Mouse (Mus musculus) MEL (cell line): ENCODE results near the gene Fbxl7. TPM values are rescaled to one million over a fixed set of nuclear protein-coding genes. Genes with fewer than 3 reads are reported as not detected.

Source experiments
- DNase-seq: peaks from one replicate; pipeline ENCODE4 v3.0.0; 2011; ENCODE audit warnings: low read depth, low spot score
- H3K27ac ChIP-seq: 2 replicates; pipeline ENCODE4 v1.5.1; 2012; ENCODE audit warnings: low read depth, mild to moderate bottlenecking, control low read depth, low read length, moderate library complexity; ENCODE audit not compliant: control insufficient read depth
- H3K27me3 ChIP-seq, 2 experiments: fragments of 150-350 bp in 1 of 2; sonication (generic) in 1 of 2; 2 replicates each; pipeline ENCODE4 v1.6.1; 2012; ENCODE audit warnings: low read length in 2 of 2, mild to moderate bottlenecking in 2 of 2, improper control_type of control experiment in 1 of 2, moderate library complexity in 1 of 2; ENCODE audit not compliant: insufficient read depth in 2 of 2, control insufficient read depth in 1 of 2
- H3K36me3 ChIP-seq, 2 experiments: 2 replicates each; pipeline ENCODE4 v1.6.1; 2012 to 2014; ENCODE audit warnings: low read length in 2 of 2, improper control_type of control experiment in 1 of 2, inconsistent platforms in 1 of 2, mild to moderate bottlenecking in 1 of 2; ENCODE audit not compliant: insufficient read depth in 2 of 2, control insufficient read depth in 1 of 2
- H3K4me1 ChIP-seq, 2 experiments: fragments of 150-350 bp in 1 of 2; sonication (generic) in 1 of 2; 2 replicates each; pipeline ENCODE4 v1.6.1; 2012; ENCODE audit warnings: low read length in 2 of 2, improper control_type of control experiment in 1 of 2, mild to moderate bottlenecking in 1 of 2; ENCODE audit not compliant: insufficient read depth in 2 of 2, control insufficient read depth in 1 of 2
- H3K4me3 ChIP-seq, 2 experiments: fragments of 150-350 bp in 1 of 2; sonication (generic) in 1 of 2; 2 replicates each; pipeline ENCODE4 v1.5.1; 2012; ENCODE audit warnings: low read depth in 2 of 2, low read length in 2 of 2, mild to moderate bottlenecking in 2 of 2, moderate library complexity in 2 of 2, control low read depth in 1 of 2, improper control_type of control experiment in 1 of 2; ENCODE audit not compliant: control insufficient read depth in 1 of 2, insufficient read depth in 1 of 2
- H3K79me2 ChIP-seq: 2 replicates; pipeline ENCODE4 v1.6.1; 2012; ENCODE audit warnings: mild to moderate bottlenecking, low read length, moderate library complexity; ENCODE audit not compliant: control insufficient read depth, poor library complexity, insufficient read depth
- H3K9ac ChIP-seq: 2 replicates; pipeline ENCODE4 v1.6.1; 2012; ENCODE audit warnings: low read depth, mild to moderate bottlenecking, control low read depth, low read length, moderate library complexity; ENCODE audit not compliant: control insufficient read depth, poor library complexity, severe bottlenecking
- H3K9me3 ChIP-seq: fragments of 150-350 bp; sonication (generic); replicated peaks from 2 replicates; pipeline ENCODE4 v1.6.1; 2012; ENCODE audit warnings: mild to moderate bottlenecking, low read length, improper control_type of control experiment, moderate library complexity; ENCODE audit not compliant: insufficient read depth
- BHLHE40 ChIP-seq: IDR thresholded peaks from 2 replicates; pipeline ENCODE4 v1.6.1; 2012; ENCODE audit warnings: low read depth, mild to moderate bottlenecking, inconsistent platforms, low read length, improper control_type of control experiment, borderline replicate concordance
- CHD2 ChIP-seq: IDR thresholded peaks from 2 replicates; pipeline ENCODE4 v1.6.1; 2011; ENCODE audit warnings: low read length, improper control_type of control experiment
- GATA1 ChIP-seq: IDR thresholded peaks from 2 replicates; pipeline ENCODE4 v1.6.1; 2011; ENCODE audit warnings: low read depth, low read length, improper control_type of control experiment
- JUND ChIP-seq: IDR thresholded peaks from 2 replicates; pipeline ENCODE4 v1.6.1; 2011; ENCODE audit warnings: low read depth, mild to moderate bottlenecking, improper control_type of control experiment, low read length
- MAFK ChIP-seq: IDR thresholded peaks from 2 replicates; pipeline ENCODE4 v1.6.1; 2011; ENCODE audit warnings: low read depth, mild to moderate bottlenecking, low read length, improper control_type of control experiment, borderline replicate concordance
- MAZ ChIP-seq: IDR thresholded peaks from 2 replicates; pipeline ENCODE4 v1.6.1; 2012; ENCODE audit warnings: low read depth, mild to moderate bottlenecking, inconsistent platforms, low read length, improper control_type of control experiment
- MXI1 ChIP-seq: IDR thresholded peaks from 2 replicates; pipeline ENCODE4 v1.6.1; 2011; ENCODE audit warnings: mild to moderate bottlenecking, low read depth, low read length, improper control_type of control experiment
- NRF1 ChIP-seq: IDR thresholded peaks from 2 replicates; pipeline ENCODE4 v1.6.1; 2014; ENCODE audit warnings: low read depth, mild to moderate bottlenecking, inconsistent platforms, low read length, improper control_type of control experiment, moderate library complexity; ENCODE audit not compliant: poor library complexity, insufficient read depth, severe bottlenecking
- POLR2AphosphoS5 ChIP-seq: IDR thresholded peaks from 2 replicates; pipeline ENCODE4 v1.6.1; 2012; ENCODE audit warnings: low read depth, borderline replicate concordance, mild to moderate bottlenecking, inconsistent platforms, low read length, moderate library complexity, mixed read lengths
- SMC3 ChIP-seq: IDR thresholded peaks from 2 replicates; pipeline ENCODE4 v1.6.1; 2011; ENCODE audit warnings: low read depth, low read length, improper control_type of control experiment
- TBP ChIP-seq: IDR thresholded peaks from 2 replicates; pipeline ENCODE4 v1.8.0; 2011; ENCODE audit warnings: low read depth, low read length, improper control_type of control experiment
- TCF12 ChIP-seq: IDR thresholded peaks from 2 replicates; pipeline ENCODE4 v1.6.1; 2014; ENCODE audit warnings: low read depth, mild to moderate bottlenecking, inconsistent platforms, low read length, improper control_type of control experiment, moderate library complexity
- UBTF ChIP-seq: IDR thresholded peaks from 2 replicates; pipeline ENCODE4 v1.6.1; 2012; ENCODE audit warnings: low read depth, mild to moderate bottlenecking, inconsistent platforms, low read length, improper control_type of control experiment, moderate library complexity, borderline replicate concordance; ENCODE audit not compliant: insufficient read depth
- USF1 ChIP-seq: IDR thresholded peaks from 2 replicates; pipeline ENCODE4 v1.6.1; 2014; ENCODE audit warnings: low read depth, mild to moderate bottlenecking, inconsistent platforms, low read length, improper control_type of control experiment, moderate library complexity
- ZC3H11A ChIP-seq: IDR thresholded peaks from 2 replicates; pipeline ENCODE4 v1.6.1; 2012; ENCODE audit warnings: low read depth, mild to moderate bottlenecking, inconsistent platforms, low read length, improper control_type of control experiment
- ZKSCAN1 ChIP-seq: IDR thresholded peaks from 2 replicates; pipeline ENCODE4 v1.6.1; 2012; ENCODE audit warnings: low read depth, mild to moderate bottlenecking, inconsistent platforms, low read length, improper control_type of control experiment, moderate library complexity
- ZNF384 ChIP-seq: IDR thresholded peaks from 2 replicates; pipeline ENCODE4 v1.6.1; 2012; ENCODE audit warnings: low read depth, mild to moderate bottlenecking, inconsistent platforms, low read length, improper control_type of control experiment
- polyA plus RNA-seq, 2 experiments: library from polyadenylated mRNA; stranded (reverse) in 1 of 2; unstranded in 1 of 2; fragments of >175 nt in 1 of 2; fragments of >200 nt in 1 of 2; gene quantifications; 2 replicates each; pipeline versions ENCODE4 v1.2.1 to v1.2.4; 2012; ENCODE audit warnings: low replicate concordance in 2 of 2, low read depth in 1 of 2; ENCODE audit not compliant: insufficient read length in 2 of 2, insufficient read depth in 1 of 2, missing spikeins in 1 of 2
- total RNA-seq: library from RNA; depleted of rRNA; stranded (reverse); fragments of 300-350 nt; gene quantifications from 2 replicates; pipeline ENCODE4 v1.2.3, GENCODE M21; 2012

The Fbxl7 gene
- total and polyA plus RNA-seq, 3 experiments = not detected

DNA sequence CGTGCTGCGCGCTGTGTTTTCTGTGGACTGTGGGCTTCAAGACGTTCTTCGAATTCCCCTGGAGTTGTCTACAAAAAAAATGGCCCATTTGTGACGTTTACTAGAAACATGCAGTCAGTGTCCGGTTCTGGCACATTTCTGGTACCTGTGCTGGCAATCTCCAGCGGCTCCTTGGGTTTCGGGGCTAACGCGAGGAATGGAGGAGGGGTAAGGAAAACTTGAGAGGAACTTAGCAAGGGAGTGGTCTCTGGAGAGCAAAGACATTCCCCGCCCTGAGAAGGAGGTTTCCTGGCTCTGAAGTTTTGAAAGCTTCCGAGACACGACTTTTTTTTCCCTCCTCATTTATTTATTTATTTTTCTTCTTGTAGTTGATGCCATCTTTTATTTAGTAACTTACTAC, 381 bp upstream of the Fbxl7 start:
- DNase-seq = no peak
- Histone ChIP-seq H3K4me1 (no peaks in the 10 kb centered on the region), H3K36me3 (no peaks in the 10 kb centered on the region), H3K9me3 (no peaks in the 10 kb centered on the region), H3K79me2 (no peaks in the 10 kb centered on the region), H3K9ac (no peak overlapping the region), H3K4me3 (no peak overlapping the region), H3K27ac (no peak overlapping the region), H3K27me3 (no peaks in the 10 kb centered on the region)
- TF ChIP-seq MAFK (no peak), SMC3 (no peak)

DNA sequence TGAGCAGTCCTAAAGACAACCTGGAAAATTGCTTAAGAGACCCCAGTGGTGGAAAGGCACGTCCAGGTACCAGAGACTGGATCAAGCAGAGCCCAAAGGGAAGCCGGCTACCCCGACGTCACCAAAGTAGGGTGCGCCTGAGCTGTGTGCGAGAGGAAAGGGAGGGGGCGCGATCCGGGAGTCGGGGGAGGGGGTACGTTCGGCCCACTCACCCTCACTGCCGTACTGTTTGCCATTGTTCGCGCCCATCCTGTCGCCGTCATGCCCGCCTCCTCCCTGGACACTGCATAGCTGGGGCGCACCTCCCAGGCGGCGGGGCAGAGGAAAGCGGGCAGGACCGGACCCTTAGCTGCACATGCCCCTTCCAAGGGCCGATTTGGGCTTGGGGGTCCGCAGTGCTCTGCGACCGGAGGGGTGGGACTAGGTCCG, 565 bp downstream of the Fbxl7 start:
- Histone ChIP-seq H3K9me3 (no peaks in the 10 kb centered on the region), H3K4me3 (no peak overlapping the region), H3K27ac (no peak overlapping the region), H3K9ac (no peak overlapping the region), H3K79me2 (no peaks in the 10 kb centered on the region), H3K4me1 (no peaks in the 10 kb centered on the region), H3K27me3 (no peaks in the 10 kb centered on the region), H3K36me3 (no peaks in the 10 kb centered on the region)
- TF ChIP-seq MAZ (no peak), POLR2AphosphoS5 (no peak), GATA1 (no peak), USF1 (no peak), ZNF384 (no peak), CHD2 (no peak), TBP (no peak), BHLHE40 (no peak), ZC3H11A (no peak), JUND (no peak)
- DNase-seq = no peak

GRCm38 (mm10) chr15:26894031-26894655, 1.2 kb downstream of the Fbxl7 start:
- H3K9ac ChIP-seq = no peak overlapping the region
- H3K79me2 ChIP-seq = no peaks in the 10 kb centered on the region
- no peaks in the 10 kb centered on the region for H3K9me3 ChIP-seq
- TF ChIP-seq MXI1 = no peak
- TF ChIP-seq TBP = no peak
- TF ChIP-seq JUND = no peak
- TF ChIP-seq SMC3 = no peak
- no peak for TF ChIP-seq ZKSCAN1
- no peak for TF ChIP-seq TCF12
- no peak for TF ChIP-seq UBTF
- no peak for TF ChIP-seq MAZ
- TF ChIP-seq NRF1 = no peak
- no peak for TF ChIP-seq BHLHE40
- TF ChIP-seq, all 39 proteins: peak for 0
- Histone ChIP-seq H3K27me3 (no peaks in the 10 kb centered on the region), H3K36me3 (no peaks in the 10 kb centered on the region), H3K27ac (no peak overlapping the region), H3K4me1 (no peaks in the 10 kb centered on the region), H3K4me3 (no peak overlapping the region)
- no peak for DNase-seq
